Mouse (Mus musculus): ENCODE results near the gene Fam213b. TPM values are rescaled to one million over a fixed set of nuclear protein-coding genes. Genes with fewer than 3 reads are reported as not detected.

The Fam213b gene
- polyA plus RNA-seq, 1 experiment = 38.2 TPM

DNA sequence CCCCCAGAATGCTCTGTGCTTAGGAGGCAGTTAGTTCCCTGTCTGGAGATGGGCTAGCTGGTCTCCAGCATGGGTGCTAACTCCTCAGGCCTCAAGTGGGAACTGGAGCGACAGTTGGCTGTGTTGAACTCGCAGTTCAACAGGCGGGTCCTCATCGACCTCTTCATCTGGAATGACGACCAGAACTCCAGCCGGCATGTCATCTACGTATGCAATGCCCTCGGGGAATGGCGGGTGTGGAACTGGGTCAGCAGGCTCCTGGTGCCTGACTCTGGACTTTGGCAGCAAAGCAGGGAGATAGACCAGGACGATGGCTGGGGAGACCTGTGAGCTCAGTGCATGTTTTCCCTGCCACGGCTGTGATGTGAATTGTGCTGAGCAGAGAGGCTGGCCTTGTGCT is 13.5 kb downstream of the Fam213b start:
- no peak overlapping the region for H3K27ac ChIP-seq (ENCODE audit: insufficient read depth, low read depth, low read length)
- peaks cover 6% of the 10 kb centered on the region for H3K4me1 ChIP-seq (ENCODE audit: control insufficient read depth, insufficient read depth, low read length)
- TF ChIP-seq CTCF (IDR thresholded peaks at IDR 0.05; ENCODE audit: low read depth, low read length) (no peak), POLR2A (IDR thresholded peaks at IDR 0.05; ENCODE audit: borderline replicate concordance, low read depth, low read length) (no peak)
- no peak overlapping the region for H3K4me3 ChIP-seq (ENCODE audit: insufficient read depth, low read length)

DNA sequence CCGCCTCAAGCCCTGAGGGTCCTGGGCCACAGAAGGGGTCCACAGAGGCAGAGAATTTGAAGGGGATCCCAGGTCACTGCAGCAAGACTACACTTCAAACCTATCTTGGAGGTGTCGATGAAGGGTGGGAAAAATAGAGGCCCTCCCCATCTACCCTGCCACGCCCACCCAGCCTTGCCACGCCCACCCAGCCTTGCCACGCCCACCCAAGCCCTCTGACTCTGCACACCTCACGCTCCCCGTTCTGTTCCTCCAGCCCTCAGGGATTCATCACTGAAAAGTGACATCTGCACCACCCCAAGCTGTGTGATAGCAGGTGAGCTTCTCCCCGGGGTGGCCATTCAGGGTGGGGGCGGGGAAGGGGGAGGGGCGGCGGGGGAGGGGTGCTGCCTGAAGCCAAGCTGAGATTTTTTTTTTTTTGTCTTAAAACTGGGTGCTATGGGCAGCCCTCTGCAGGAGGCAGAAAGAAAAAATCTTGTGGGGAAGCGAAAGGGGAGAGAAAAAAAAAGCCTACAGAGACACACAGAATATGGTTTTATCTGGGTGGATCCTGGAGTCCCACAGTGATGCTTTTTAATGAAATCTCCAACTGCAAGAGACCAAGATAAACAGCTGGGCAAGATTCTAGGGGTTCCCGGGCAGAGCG is 16.8 kb downstream of the Fam213b start:
- no peak overlapping the region for H3K4me3 ChIP-seq (ENCODE audit: insufficient read depth, low read length)
- TF ChIP-seq CTCF (IDR thresholded peaks at IDR 0.05; ENCODE audit: low read depth, low read length) = no peak
- no peak for TF ChIP-seq POLR2A (IDR thresholded peaks at IDR 0.05; ENCODE audit: borderline replicate concordance, low read depth, low read length)
- peaks cover 10% of the 10 kb centered on the region for H3K4me1 ChIP-seq (ENCODE audit: control insufficient read depth, insufficient read depth, low read length)
- no peak overlapping the region for H3K27ac ChIP-seq (ENCODE audit: insufficient read depth, low read depth, low read length)

DNA sequence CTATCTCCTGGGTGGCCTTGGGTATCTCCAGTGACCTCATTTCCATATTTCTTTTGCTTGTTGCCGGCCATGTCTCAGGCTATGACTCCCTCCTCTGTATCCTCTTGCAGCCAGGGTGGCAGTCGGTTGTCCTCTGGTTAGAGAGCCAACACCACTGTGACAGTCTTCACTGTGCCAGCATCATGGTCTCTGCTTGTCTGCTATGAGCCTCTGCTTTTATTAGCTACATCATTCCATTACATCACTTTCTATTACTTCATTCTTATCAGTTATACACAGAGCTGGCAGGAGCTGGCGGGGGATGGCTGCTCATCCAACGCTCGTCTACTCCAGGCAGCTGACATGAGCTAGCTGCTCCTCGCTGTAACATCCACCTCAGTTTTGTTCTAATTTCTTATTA is 18.2 kb downstream of the Fam213b start:
- H3K4me1 ChIP-seq (ENCODE audit: control insufficient read depth, insufficient read depth, low read length) = peaks cover 10% of the 10 kb centered on the region
- H3K4me3 ChIP-seq (ENCODE audit: insufficient read depth, low read length) = no peak overlapping the region
- H3K27ac ChIP-seq (ENCODE audit: insufficient read depth, low read depth, low read length) = no peak overlapping the region
- TF ChIP-seq POLR2A (IDR thresholded peaks at IDR 0.05; ENCODE audit: borderline replicate concordance, low read depth, low read length) (no peak), CTCF (IDR thresholded peaks at IDR 0.05; ENCODE audit: low read depth, low read length) (no peak)

DNA sequence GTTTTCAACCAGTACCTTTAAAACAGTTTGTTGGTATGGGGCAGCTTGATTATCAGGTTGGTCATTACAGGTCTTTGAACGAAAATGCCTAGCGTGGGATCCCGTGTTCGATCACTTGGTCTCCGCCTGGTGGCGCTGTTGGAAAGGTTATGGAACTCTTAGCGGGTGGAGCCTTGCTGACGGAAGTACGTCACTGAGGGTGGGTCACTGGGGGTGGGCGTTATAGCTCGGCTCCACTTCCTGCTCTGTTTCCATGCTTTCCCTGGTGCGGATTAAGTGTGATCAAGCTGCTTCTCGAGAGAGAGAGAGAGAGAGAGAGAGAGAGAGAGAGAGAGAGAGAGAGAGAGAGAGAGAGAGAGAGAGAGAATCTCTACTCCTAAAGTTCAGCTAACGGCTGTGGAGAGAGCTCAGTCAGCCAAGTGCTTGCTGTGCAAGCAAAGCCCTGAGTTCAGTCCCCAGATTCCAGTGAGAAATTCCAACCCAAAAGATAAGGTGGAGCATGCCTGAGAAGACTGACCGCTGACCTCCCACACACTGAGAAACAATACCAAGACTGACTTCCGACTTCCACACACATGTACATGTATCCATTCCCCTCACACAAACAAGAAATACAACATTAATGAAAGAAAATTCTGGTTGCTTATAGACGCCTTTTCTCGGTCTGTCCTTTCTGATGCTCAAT is 20.9 kb downstream of the Fam213b start:
- Histone ChIP-seq H3K27ac (ENCODE audit: insufficient read depth, low read depth, low read length) (0 out of 2 replicates have a peak overlapping the region, but pooled peaks have one; percentile 2), H3K4me1 (ENCODE audit: control insufficient read depth, insufficient read depth, low read length) (peaks cover 4% of the 10 kb centered on the region), H3K4me3 (ENCODE audit: insufficient read depth, low read length) (peak overlapping the region; percentile 53)
- TF ChIP-seq CTCF (IDR thresholded peaks at IDR 0.05; ENCODE audit: low read depth, low read length) (peak; percentile 61), POLR2A (IDR thresholded peaks at IDR 0.05; ENCODE audit: borderline replicate concordance, low read depth, low read length) (no peak)

DNA sequence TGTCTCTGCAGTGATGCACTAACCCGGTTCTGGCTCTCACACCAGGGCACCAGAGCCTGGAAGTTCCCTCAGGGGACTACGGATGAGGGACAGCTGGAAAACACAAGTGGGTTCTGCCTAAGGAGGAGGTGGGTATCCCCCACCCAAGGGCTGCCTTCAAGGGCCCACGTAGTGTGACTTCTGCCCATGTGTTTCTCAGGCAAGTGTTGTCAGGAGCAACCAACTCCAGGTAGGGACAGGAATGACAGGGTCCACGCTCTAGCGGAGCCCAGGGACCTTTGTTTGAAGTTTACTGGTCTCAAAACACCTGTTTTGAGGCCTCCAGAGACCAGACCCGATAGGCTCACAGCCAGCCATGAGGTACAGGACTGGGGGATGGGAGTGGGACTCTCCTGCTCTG is 25.7 kb downstream of the Fam213b start:
- Histone ChIP-seq H3K27ac (ENCODE audit: insufficient read depth, low read depth, low read length) (no peak overlapping the region), H3K4me3 (ENCODE audit: insufficient read depth, low read length) (no peak overlapping the region), H3K4me1 (ENCODE audit: control insufficient read depth, insufficient read depth, low read length) (peaks cover under 1% of the 10 kb centered on the region)
- no peak for TF ChIP-seq POLR2A (IDR thresholded peaks at IDR 0.05; ENCODE audit: borderline replicate concordance, low read depth, low read length)
- no peak for TF ChIP-seq CTCF (IDR thresholded peaks at IDR 0.05; ENCODE audit: low read depth, low read length)

DNA sequence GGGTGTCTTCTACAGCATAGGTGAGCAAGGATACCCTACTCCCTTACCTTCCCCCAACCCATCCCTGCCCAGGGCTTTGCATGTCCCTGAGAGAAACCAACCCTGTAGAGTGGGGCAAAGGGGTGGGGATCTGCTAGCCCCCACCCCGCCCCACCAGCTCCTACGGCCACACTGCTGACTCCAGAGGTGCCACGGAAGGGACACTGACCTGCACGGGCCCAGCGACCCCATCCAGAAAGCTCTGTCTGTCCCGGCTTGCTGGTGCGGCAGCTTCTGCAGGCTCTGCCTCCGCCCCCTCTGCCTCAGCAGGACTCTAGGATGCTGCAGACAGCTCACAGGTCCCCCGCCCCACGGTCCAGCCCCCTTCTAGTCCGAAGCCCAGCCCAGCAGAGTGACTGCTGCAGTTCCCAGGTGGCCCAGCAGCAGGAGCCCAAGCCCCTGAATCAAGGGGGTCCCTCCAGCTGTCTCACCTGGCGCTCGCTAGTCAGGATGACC is 27.1 kb downstream of the Fam213b start:
- Histone ChIP-seq H3K27ac (ENCODE audit: insufficient read depth, low read depth, low read length) (no peak overlapping the region), H3K4me3 (ENCODE audit: insufficient read depth, low read length) (no peak overlapping the region), H3K4me1 (ENCODE audit: control insufficient read depth, insufficient read depth, low read length) (no peaks in the 10 kb centered on the region)
- TF ChIP-seq POLR2A (IDR thresholded peaks at IDR 0.05; ENCODE audit: borderline replicate concordance, low read depth, low read length) (no peak), CTCF (IDR thresholded peaks at IDR 0.05; ENCODE audit: low read depth, low read length) (no peak)

DNA sequence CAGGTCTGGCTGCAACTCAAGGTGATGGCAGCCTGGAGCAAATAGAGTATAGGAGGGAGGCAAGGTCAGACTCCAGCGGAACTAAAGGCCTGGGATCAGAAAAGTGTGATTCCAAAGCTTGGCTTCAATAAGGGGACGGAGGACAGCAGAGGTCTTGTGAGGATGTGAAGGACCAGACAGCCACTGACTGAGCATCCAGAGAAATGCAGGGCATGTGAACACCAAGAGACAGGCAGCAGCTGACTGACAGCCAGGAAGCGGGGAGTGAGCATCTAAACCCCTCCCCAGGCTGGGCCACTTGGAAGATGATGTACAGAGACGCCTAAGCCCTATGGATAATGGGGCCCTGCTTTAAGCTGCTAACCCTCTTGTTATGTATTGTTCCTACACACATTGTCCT is 28.2 kb downstream of the Fam213b start:
- TF ChIP-seq CTCF (IDR thresholded peaks at IDR 0.05; ENCODE audit: low read depth, low read length) (no peak), POLR2A (IDR thresholded peaks at IDR 0.05; ENCODE audit: borderline replicate concordance, low read depth, low read length) (no peak)
- Histone ChIP-seq H3K4me3 (ENCODE audit: insufficient read depth, low read length) (no peak overlapping the region), H3K27ac (ENCODE audit: insufficient read depth, low read depth, low read length) (no peak overlapping the region), H3K4me1 (ENCODE audit: control insufficient read depth, insufficient read depth, low read length) (no peaks in the 10 kb centered on the region)

DNA sequence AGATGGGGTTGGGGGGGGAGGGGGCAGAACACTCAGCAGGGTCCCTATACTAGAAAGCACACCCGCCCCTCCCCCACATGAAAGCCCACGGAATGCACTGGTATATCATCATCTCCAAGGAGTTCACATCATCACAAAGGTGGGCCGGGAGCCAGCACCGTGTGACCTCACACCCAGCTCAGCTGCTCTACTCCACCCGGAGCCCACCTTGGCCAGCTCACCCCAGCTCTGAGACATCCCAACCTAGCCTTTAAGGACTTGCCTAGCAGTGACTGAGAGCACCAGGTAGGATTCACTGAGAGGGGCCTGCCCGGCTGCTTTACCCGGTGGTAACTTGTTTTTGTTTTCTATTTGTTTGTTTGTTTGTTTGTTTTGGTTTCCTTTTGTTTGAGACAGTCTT is 29.5 kb downstream of the Fam213b start, which contains the start of gene Mmel1:
Gene Mmel1 (plus strand): TSS at position 146 of the 400 bp plus-strand sequence.
- Histone ChIP-seq H3K4me3 (ENCODE audit: insufficient read depth, low read length) (no peak within 1 kb of the TSS), H3K4me1 (ENCODE audit: control insufficient read depth, insufficient read depth, low read length) (peaks cover 3% of the 10 kb centered on the region), H3K27ac (ENCODE audit: insufficient read depth, low read depth, low read length) (no peak within 1 kb of the TSS)
- TF ChIP-seq CTCF (IDR thresholded peaks at IDR 0.05; ENCODE audit: low read depth, low read length) (no peak), POLR2A (IDR thresholded peaks at IDR 0.05; ENCODE audit: borderline replicate concordance, low read depth, low read length) (no peak)

DNA sequence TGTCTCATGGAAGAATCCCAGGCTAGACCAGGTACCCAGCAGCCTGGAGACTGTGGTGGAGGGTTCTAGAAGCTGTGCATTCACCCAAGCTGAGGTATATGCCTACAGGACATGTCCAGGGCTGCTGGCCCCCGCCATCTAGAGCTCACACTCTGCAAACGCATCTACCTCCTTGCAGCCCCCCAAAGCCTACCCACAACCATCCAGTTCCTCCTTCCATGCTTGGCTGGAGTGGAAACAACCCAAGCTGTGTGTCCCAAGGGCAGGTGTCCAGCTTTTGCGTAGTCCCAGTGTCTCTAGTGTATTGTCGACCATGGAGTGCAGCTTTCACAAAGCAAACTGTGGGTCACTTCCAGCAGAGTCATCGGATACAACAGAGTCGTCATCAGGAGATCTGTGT is 31.7 kb downstream of the Fam213b start:
- Histone ChIP-seq H3K27ac (ENCODE audit: insufficient read depth, low read depth, low read length) (no peak overlapping the region), H3K4me3 (ENCODE audit: insufficient read depth, low read length) (no peak overlapping the region), H3K4me1 (ENCODE audit: control insufficient read depth, insufficient read depth, low read length) (peaks cover 6% of the 10 kb centered on the region)
- no peak for TF ChIP-seq CTCF (IDR thresholded peaks at IDR 0.05; ENCODE audit: low read depth, low read length)
- no peak for TF ChIP-seq POLR2A (IDR thresholded peaks at IDR 0.05; ENCODE audit: borderline replicate concordance, low read depth, low read length)

DNA sequence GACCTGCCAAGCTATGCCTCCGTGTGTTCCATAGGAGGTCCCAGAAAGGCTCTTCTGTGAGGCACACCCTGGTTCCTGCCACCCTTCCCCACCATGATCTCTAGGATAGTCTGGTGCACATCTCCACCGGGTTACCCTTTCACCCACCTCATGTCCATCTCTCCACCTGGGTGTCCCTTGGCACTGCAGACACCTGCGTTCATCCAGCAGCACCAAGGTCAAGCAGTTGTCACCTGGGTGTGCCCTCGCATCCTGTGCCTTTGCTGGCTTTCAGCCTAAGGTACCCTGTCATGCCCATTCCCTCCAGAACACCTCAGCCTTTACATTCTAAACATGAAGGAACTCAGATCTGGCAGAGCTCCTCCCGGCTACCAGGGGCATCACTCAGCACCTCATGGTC is 32.5 kb downstream of the Fam213b start:
- H3K27ac ChIP-seq (ENCODE audit: insufficient read depth, low read depth, low read length) = no peak overlapping the region
- TF ChIP-seq CTCF (IDR thresholded peaks at IDR 0.05; ENCODE audit: low read depth, low read length) (no peak), POLR2A (IDR thresholded peaks at IDR 0.05; ENCODE audit: borderline replicate concordance, low read depth, low read length) (no peak)
- H3K4me1 ChIP-seq (ENCODE audit: control insufficient read depth, insufficient read depth, low read length) = peaks cover 6% of the 10 kb centered on the region
- H3K4me3 ChIP-seq (ENCODE audit: insufficient read depth, low read length) = no peak overlapping the region
